Mouse (Mus musculus): Measurements from ENCODE around the gene Espl1.

The Espl1 gene

DNA sequence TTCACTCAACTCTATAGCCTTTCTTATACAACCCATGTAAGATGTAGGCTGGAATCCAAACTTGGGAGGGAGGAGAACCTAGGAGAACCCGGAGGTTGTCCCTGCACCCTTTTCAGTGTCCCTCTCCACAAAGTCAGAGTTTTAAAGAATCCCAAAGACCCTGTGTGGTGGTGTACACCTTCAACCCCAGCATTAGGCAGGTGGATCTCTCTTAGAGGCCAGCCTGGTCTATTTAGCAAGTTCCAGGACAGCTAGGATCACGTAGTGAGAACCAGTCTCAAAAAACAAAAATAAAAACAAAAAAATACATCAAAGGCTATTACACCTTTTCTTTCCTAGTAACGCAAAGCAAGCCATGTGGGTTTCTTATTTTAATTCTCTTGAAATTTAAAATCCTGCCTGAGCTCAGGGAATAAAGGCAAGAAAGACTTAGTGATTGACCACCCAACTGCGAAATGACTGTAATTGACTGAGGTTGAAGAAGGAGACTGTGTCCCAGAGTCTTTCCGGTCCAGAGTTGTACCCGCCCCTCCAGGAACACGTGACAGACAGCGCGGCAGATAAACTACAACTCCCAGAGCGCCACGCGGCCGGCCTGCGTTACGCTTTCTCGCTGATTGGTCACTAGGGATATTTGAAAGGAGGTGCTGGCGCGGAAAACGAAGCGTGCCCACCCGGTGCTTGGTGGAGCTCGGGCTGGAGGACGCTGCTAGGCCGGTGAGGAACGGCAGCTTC lies at the start of gene Espl1:
TSS of gene Espl1 (plus strand) at position 634 of the 735 bp plus-strand sequence.
- peak; percentile 80 for DNase-seq (ENCODE audit: low spot score)

DNA sequence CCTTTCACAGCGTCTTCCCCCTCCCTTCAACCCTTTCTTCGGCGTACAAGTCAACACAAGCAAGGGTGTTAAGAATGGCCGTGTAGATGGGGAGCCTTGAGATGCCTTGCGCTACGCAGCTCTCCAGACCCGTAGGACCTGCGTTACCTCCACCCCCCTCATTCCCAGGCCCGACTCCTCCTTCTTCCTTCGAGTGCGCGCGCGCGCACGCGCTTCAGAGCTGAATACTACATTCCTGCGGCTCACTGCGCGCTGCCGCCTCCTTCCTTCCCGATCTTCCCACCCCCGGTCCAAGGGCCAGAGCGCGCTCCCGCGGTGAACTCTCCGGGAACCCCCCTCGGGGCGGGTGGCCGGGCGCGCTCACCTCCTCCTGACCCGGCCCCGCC lies 49.2 kb upstream of the Espl1 start:
- peak; percentile 90 for DNase-seq (ENCODE audit: low spot score)

DNA sequence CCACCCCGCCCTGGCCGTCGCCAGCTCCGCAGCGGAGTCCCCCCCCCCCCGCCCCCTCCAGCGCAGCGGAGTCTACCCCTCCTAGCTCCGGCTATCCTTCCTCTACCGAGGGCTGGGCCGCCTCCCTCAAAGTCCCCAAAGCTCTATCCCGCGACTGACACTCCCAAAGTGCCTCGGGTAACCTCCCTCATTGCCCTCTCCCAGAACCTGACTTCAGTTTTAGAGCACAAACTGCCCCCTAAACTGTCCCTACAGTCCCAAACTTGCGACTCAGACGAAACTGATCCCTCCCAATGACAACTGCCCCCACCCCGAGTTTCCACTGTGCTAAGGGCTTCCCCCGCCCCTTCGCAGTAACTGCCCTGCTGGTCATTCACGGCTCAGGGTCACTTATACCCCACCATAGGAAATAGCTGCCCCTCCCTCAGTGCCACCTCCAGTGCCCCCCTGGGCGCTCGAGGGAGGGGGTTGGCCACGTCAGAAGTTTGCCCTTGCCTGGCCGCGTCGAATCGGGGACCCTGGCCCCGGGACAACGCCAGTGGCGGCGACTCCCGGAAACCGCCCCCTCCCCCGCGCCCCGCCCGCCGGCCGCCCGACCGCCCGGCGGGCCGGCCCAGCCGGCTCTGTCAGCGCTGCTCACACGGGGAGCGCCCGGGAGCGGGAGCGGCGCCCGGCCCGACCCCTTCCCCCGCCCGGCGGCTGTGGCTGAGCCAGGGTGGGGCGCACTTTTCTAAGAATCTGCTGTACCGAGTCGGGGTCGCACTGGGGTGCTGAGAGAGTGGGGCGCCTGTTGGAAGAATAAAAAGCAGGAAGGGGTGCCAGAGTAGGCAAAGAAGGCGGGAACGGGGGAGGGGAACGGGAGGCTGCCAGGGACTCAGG lies 48.6 kb upstream of the Espl1 start:
- DNase-seq (ENCODE audit: low spot score), result no peak

- no peak for DNase-seq (ENCODE audit: low spot score)
Observed at GRCm38 (mm10) chr15:102248131-102248811, 47.8 kb upstream of the Espl1 start.

GRCm38 (mm10) chr15:102248812-102249191 lies 47.3 kb upstream of the Espl1 start:
- no peak for DNase-seq (ENCODE audit: low spot score)

DNA sequence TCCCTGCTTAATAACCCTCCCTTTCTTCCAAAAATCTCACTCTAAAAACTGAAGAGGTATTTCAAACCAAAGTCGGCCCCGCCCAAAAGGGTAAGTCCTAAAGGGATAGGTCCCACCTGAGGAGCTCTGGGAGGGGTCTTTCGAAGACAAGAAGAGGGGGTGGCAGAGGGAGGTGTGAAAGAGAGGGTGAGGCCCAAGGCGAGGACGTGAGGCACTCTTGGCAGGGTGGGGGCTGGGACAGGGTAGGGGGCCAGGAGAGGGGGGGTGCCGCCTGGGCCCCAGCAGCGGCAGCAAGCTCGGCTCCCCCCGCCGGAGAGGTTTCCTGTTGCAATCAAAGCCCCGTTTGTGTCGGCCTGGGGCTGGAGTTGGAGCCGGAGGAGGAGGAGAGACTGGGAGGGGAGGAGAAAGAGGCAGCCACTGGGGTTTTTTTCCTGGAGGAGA lies 46.8 kb upstream of the Espl1 start:
- DNase-seq (ENCODE audit: low spot score), result no peak

- DNase-seq (ENCODE audit: low spot score), result no peak
Observed at GRCm38 (mm10) chr15:102249967-102250366, 46.1 kb upstream of the Espl1 start.

DNA sequence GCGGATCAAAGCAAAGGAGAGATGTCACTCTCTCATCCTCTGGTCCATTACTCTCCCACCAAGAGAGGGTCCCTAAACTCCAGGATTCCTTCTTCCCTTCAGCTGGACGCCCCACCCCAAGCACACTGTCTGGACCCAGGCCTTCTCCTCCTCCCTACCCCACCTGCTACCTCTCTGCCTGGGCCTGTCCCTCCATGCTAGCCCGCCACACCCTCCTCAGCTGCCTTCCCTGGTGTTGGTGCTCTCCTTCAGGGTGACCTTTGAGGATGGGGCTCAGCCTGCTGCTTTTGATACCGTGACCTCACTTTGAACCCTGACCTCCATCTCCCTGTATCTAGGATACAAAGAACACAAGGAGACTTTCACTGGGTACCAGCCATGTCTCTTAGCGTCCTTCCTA lies 45.5 kb upstream of the Espl1 start:
- no peak for DNase-seq (ENCODE audit: low spot score)

DNA sequence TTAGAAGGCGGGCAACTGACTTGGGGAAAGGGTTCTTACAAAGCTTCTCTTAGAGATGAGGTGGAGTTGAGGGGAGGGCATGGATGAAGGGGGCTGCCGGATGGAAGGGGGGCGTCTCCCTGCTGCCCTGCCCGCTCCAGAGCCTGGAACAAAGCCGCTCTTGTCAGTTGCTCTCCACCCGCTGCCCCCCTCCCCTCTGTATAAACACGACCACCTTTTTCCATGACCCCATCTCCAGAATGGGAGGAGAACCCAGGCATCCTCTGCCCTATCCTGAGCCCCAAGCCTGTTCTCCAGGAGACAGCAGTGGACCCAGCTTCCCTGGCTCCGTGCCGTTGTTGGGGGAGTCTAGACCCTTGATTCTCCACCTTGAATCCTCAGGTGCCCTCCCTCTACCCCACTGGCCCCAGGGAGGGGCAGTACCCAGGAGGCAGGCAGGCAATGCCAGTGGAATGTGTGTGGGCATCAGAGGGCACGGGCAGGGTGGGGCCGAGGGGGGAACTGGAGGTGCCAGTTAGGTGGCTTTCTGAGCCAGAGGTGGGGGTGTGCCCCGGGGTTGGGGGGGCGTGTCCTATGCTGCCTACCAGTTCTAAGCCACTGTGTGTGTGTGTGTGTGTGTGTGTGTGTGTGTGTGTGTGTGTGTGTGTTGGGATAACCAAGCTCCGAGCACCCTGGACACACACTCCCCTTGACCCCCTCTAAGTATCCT lies 40.4 kb upstream of the Espl1 start:
- no peak for DNase-seq (ENCODE audit: low spot score)

- no peak for DNase-seq (ENCODE audit: low spot score)
Observed at GRCm38 (mm10) chr15:102256431-102257201, 39.5 kb upstream of the Espl1 start.

GRCm38 (mm10) chr15:102257202-102258075 lies 38.6 kb upstream of the Espl1 start, which contains the start of gene Rarg:
Gene Rarg, minus strand, starts transcription at chr15:102257517.
- no peak for DNase-seq (ENCODE audit: low spot score)

- DNase-seq (ENCODE audit: low spot score), result no peak
Observed at GRCm38 (mm10) chr15:102258076-102258470, 38.0 kb upstream of the Espl1 start.

- no peak for DNase-seq (ENCODE audit: low spot score)
Observed at GRCm38 (mm10) chr15:102258581-102259253, 37.3 kb upstream of the Espl1 start.

GRCm38 (mm10) chr15:102262582-102262981 lies 33.5 kb upstream of the Espl1 start:
- no peak for DNase-seq (ENCODE audit: low spot score)

DNA sequence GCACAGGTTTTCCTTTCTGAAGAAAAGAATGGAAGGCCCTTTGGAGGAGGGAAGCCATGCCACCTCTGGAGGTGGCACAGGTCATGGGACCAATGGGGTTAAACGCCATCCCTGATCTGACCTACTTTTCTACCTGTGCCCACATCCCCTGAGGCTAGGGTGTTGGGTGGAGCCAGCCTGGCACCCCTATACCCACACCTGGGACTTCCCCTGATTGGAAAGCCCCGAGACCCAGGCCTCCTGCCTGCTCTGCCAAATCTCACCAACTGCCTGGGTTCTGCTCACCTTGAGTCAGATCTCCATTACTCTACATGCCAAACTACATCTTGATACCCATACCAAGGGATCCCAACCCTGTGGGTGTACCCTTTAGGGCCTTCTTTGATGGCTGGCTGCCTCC lies 33.0 kb upstream of the Espl1 start:
- DNase-seq (ENCODE audit: low spot score), result no peak

- no peak for DNase-seq (ENCODE audit: low spot score)
Observed at GRCm38 (mm10) chr15:102265548-102265947, 30.5 kb upstream of the Espl1 start.

DNA sequence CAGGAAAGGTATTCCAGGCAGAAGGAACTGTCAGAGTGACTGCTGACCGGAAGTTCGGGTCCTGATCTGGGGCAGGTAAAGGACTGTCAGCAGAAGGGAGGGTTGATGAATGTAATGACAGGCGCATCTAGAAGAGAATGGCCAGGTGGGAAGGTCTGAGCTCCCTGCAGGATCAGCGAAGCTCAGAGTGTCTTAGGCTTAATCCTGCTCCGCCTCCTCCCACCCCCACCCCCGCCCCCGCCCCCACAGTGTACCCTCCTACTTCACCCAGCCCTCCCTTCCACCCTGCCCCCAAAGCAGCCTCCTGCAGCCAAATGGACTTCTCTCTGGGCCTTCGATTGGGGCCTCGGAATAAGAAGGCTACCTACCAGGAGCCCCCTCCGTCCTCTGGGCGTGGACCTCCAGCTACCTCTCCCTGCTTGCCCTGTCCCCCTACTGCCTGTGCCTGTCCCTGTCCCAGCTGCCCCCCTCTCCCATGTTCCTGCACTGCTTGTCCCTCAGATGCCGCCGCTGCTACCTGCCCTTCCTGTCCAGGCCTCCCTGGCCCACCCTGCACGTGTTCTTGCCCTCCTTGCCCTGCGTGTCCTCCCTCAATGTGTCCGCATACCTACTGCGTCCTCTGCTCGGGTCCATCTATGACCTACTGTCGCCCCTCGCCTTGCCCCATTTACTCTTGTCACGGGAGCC lies 25.6 kb upstream of the Espl1 start, which contains the start of gene Gm9918:
TSS of gene Gm9918 (plus strand) at position 290 of the 687 bp plus-strand sequence.
- DNase-seq (ENCODE audit: low spot score), result no peak

- no peak for DNase-seq (ENCODE audit: low spot score)
Observed at GRCm38 (mm10) chr15:102271441-102271840, 24.6 kb upstream of the Espl1 start.
